Mouse (Mus musculus): Measurements from ENCODE around the gene Ssc5d. TPM values are rescaled to one million over a fixed set of nuclear protein-coding genes. Genes with fewer than 3 reads are reported as not detected.

Gene Ssc5d
- polyA plus RNA-seq, 1 experiment from 2014 or later: 2.7 TPM

- 0 out of 2 replicates have a peak, but pooled peaks have one; percentile 5 for ATAC-seq (replicated peaks; ENCODE audit: extremely low read depth, insufficient read depth, low FRiP score)
- Histone ChIP-seq H3K27me3 (ENCODE audit: control insufficient read depth, insufficient read depth, low read length) (no peaks in the 10 kb centered on the region), H3K9ac (ENCODE audit: low read length) (peak overlapping the region; percentile 63), H3K36me3 (ENCODE audit: control insufficient read depth, insufficient read depth) (peaks cover 32% of the 10 kb centered on the region), H3K4me2 (ENCODE audit: low read depth, low read length) (peak overlapping the region; percentile 80), H3K27ac (ENCODE audit: low read length) (no peak overlapping the region; the same call in 1 of the 2 replicates), H3K9me3 (replicated peaks; ENCODE audit: control insufficient read depth, low read length) (no peaks in the 10 kb centered on the region), H3K4me3 (ENCODE audit: low read length) (peak overlapping the region; percentile 47), H3K4me1 (ENCODE audit: control insufficient read depth, insufficient read depth, low read length) (peaks cover 32% of the 10 kb centered on the region)
- under 1% methylated on average over 14 of the region's 14 CpGs for WGBS
These were observed 3.1 kb upstream of the Ssc5d start for GRCm38 (mm10) chr7:4922508-4922907.

DNA sequence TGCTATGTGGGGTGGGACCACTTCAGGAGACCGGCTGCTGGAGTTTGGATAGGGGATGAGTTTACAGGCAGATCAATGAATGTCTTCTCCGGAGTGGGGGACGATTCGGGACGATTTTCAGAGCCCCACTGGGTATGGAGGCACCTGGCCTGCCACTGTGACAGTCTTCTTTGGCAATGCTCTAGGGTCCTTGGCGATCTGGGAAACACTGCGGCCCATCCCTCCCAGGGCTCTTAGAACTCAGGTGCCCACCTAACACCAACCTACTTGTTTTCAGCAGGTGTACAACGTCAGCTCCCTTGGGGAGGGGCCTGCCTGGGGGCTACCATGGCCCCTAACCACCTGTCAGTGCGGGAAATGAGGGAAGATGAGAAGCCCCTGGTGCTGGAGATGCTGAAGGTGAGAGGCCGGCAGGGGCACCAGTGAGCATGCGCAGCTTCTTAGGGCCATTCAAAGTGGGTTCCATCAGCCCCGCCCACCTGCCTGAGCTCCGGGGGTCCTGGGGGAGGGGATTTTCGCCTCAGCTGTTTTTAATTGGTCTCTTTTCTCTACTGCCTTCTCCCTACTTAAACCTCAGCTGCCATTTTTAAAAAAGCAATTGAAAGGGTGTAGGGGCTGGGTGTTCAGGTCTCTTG, 2.5 kb upstream of the Ssc5d start:
- Histone ChIP-seq H3K36me3 (ENCODE audit: control insufficient read depth, insufficient read depth) (peaks cover 27% of the 10 kb centered on the region), H3K27ac (ENCODE audit: low read length) (no peak overlapping the region; the same call in 1 of the 2 replicates), H3K4me2 (ENCODE audit: low read depth, low read length) (peak overlapping the region; percentile 80), H3K27me3 (ENCODE audit: control insufficient read depth, insufficient read depth, low read length) (no peaks in the 10 kb centered on the region), H3K9ac (ENCODE audit: low read length) (peak overlapping the region; percentile 63), H3K4me3 (ENCODE audit: low read length) (peak overlapping the region; percentile 47), H3K9me3 (replicated peaks; ENCODE audit: control insufficient read depth, low read length) (no peaks in the 10 kb centered on the region), H3K4me1 (ENCODE audit: control insufficient read depth, insufficient read depth, low read length) (peaks cover 32% of the 10 kb centered on the region)
- no peak for ATAC-seq (replicated peaks; ENCODE audit: extremely low read depth, insufficient read depth, low FRiP score)
- WGBS: 2% methylated on average over 14 of the region's 14 CpGs

GRCm38 (mm10) chr7:4923586-4924364, 1.8 kb upstream of the Ssc5d start:
- Histone ChIP-seq H3K4me1 (ENCODE audit: control insufficient read depth, insufficient read depth, low read length) (peaks cover 32% of the 10 kb centered on the region), H3K9me3 (replicated peaks; ENCODE audit: control insufficient read depth, low read length) (no peaks in the 10 kb centered on the region), H3K27me3 (ENCODE audit: control insufficient read depth, insufficient read depth, low read length) (no peaks in the 10 kb centered on the region), H3K27ac (ENCODE audit: low read length) (peak overlapping the region; percentile 74), H3K36me3 (ENCODE audit: control insufficient read depth, insufficient read depth) (peaks cover 21% of the 10 kb centered on the region), H3K4me3 (ENCODE audit: low read length) (peak overlapping the region; percentile 37), H3K4me2 (ENCODE audit: low read depth, low read length) (peak overlapping the region; percentile 80), H3K9ac (ENCODE audit: low read length) (peak overlapping the region; percentile 63)
- WGBS: 5% methylated on average over 37 of the region's 37 CpGs
- no peak; the same call in 1 of the 2 replicates for ATAC-seq (replicated peaks; ENCODE audit: extremely low read depth, insufficient read depth, low FRiP score)

GRCm38 (mm10) chr7:4924483-4924882, 1.1 kb upstream of the Ssc5d start:
- H3K4me3 ChIP-seq (ENCODE audit: low read length): no peak overlapping the region
- ATAC-seq (replicated peaks; ENCODE audit: extremely low read depth, insufficient read depth, low FRiP score): no peak
- H3K27me3 ChIP-seq (ENCODE audit: control insufficient read depth, insufficient read depth, low read length): no peaks in the 10 kb centered on the region
- peak overlapping the region; percentile 74 for H3K27ac ChIP-seq (ENCODE audit: low read length)
- peaks cover 32% of the 10 kb centered on the region for H3K4me1 ChIP-seq (ENCODE audit: control insufficient read depth, insufficient read depth, low read length)
- WGBS: 1% methylated on average over 4 of the region's 4 CpGs
- H3K9ac ChIP-seq (ENCODE audit: low read length): peak overlapping the region; percentile 63
- H3K9me3 ChIP-seq (replicated peaks; ENCODE audit: control insufficient read depth, low read length): no peaks in the 10 kb centered on the region
- peak overlapping the region; percentile 80; the same call in 1 of the 2 replicates for H3K4me2 ChIP-seq (ENCODE audit: low read depth, low read length)
- peaks cover 14% of the 10 kb centered on the region for H3K36me3 ChIP-seq (ENCODE audit: control insufficient read depth, insufficient read depth)

DNA sequence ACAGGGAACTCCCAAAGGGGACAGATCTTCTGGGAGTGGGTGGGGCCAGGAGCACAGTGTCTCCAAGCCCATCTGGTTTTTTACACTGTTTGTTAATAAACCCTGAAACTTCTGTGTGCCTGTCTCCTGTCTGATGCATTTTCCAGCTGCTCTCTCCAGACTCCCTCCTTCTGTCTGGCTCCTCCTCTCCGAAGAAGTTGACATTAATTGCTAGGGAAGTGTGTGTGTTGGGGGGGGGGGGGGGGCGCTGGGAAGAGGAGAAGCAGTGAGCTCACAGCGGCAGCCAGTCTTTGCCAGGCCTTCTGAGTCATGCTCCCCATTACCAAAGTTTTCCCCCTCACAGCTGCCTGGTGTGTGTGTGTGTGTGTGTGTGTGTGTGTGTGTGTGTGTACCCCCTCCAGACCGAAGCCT, 689 bp upstream of the Ssc5d start:
- WGBS: 10% methylated on average over 3 of the region's 4 CpGs
- H3K9me3 ChIP-seq (replicated peaks; ENCODE audit: control insufficient read depth, low read length): no peaks in the 10 kb centered on the region
- peaks cover 32% of the 10 kb centered on the region for H3K4me1 ChIP-seq (ENCODE audit: control insufficient read depth, insufficient read depth, low read length)
- ATAC-seq (replicated peaks; ENCODE audit: extremely low read depth, insufficient read depth, low FRiP score): peak; percentile 24
- no peak overlapping the region for H3K4me2 ChIP-seq (ENCODE audit: low read depth, low read length)
- H3K9ac ChIP-seq (ENCODE audit: low read length): no peak overlapping the region
- H3K27me3 ChIP-seq (ENCODE audit: control insufficient read depth, insufficient read depth, low read length): no peaks in the 10 kb centered on the region
- H3K36me3 ChIP-seq (ENCODE audit: control insufficient read depth, insufficient read depth): peaks cover 10% of the 10 kb centered on the region
- H3K27ac ChIP-seq (ENCODE audit: low read length): peak overlapping the region; percentile 74
- H3K4me3 ChIP-seq (ENCODE audit: low read length): no peak overlapping the region

DNA sequence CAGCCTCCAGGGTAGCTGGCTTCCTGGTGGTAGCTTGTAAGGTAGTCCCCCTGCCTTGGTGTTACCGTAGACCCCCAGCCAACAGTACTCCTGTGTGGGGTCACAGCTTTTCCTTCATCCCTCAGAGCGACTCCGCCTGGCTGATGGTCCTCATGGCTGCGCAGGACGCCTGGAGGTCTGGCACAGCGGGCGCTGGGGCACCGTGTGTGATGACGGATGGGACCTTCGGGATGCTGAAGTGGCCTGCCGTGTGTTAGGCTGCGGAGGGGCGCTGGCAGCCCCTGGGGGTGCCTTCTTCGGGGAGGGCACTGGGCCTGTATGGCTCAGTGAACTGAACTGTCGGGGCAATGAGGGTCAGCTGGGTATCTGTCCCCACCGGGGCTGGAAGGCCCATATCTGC, 1.3 kb downstream of the Ssc5d start:
- no peaks in the 10 kb centered on the region for H3K9me3 ChIP-seq (replicated peaks; ENCODE audit: control insufficient read depth, low read length)
- H3K4me2 ChIP-seq (ENCODE audit: low read depth, low read length): no peak overlapping the region
- H3K4me1 ChIP-seq (ENCODE audit: control insufficient read depth, insufficient read depth, low read length): peaks cover 28% of the 10 kb centered on the region
- WGBS: 81% methylated on average over 16 of the region's 16 CpGs
- no peak overlapping the region for H3K4me3 ChIP-seq (ENCODE audit: low read length)
- H3K36me3 ChIP-seq (ENCODE audit: control insufficient read depth, insufficient read depth): no peaks in the 10 kb centered on the region
- H3K9ac ChIP-seq (ENCODE audit: low read length): no peak overlapping the region
- no peak overlapping the region for H3K27ac ChIP-seq (ENCODE audit: low read length)
- ATAC-seq (replicated peaks; ENCODE audit: extremely low read depth, insufficient read depth, low FRiP score): no peak
- no peaks in the 10 kb centered on the region for H3K27me3 ChIP-seq (ENCODE audit: control insufficient read depth, insufficient read depth, low read length)

GRCm38 (mm10) chr7:4927711-4928110, 2.1 kb downstream of the Ssc5d start:
- Histone ChIP-seq H3K4me1 (ENCODE audit: control insufficient read depth, insufficient read depth, low read length) (peaks cover 23% of the 10 kb centered on the region), H3K4me2 (ENCODE audit: low read depth, low read length) (no peak overlapping the region), H3K9ac (ENCODE audit: low read length) (no peak overlapping the region), H3K27me3 (ENCODE audit: control insufficient read depth, insufficient read depth, low read length) (no peaks in the 10 kb centered on the region), H3K4me3 (ENCODE audit: low read length) (no peak overlapping the region), H3K9me3 (replicated peaks; ENCODE audit: control insufficient read depth, low read length) (no peaks in the 10 kb centered on the region), H3K36me3 (ENCODE audit: control insufficient read depth, insufficient read depth) (no peaks in the 10 kb centered on the region), H3K27ac (ENCODE audit: low read length) (no peak overlapping the region)
- WGBS: 48% methylated on average over 8 of the region's 8 CpGs
- ATAC-seq (replicated peaks; ENCODE audit: extremely low read depth, insufficient read depth, low FRiP score): no peak

DNA sequence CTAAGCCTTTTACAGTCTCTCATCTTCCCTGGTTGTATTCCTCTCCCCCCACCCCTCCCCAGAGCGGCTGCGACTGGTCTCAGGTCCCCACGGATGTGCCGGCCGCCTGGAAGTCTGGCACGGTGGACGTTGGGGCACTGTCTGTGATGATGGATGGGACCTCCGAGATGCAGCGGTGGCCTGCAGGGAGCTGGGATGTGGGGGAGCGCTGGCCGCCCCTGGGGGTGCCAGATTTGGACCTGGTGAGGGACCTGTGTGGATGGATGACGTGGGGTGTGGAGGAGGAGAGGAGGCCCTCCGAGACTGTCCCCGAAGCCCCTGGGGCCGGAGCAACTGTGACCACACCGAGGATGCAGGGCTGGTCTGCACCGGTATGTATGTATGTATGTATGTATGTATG, 2.7 kb downstream of the Ssc5d start:
- H3K4me1 ChIP-seq (ENCODE audit: control insufficient read depth, insufficient read depth, low read length): peaks cover 17% of the 10 kb centered on the region
- no peak for ATAC-seq (replicated peaks; ENCODE audit: extremely low read depth, insufficient read depth, low FRiP score)
- no peak overlapping the region for H3K27ac ChIP-seq (ENCODE audit: low read length)
- WGBS: 67% methylated on average over 17 of the region's 17 CpGs
- H3K4me3 ChIP-seq (ENCODE audit: low read length): no peak overlapping the region
- no peak overlapping the region for H3K4me2 ChIP-seq (ENCODE audit: low read depth, low read length)
- no peaks in the 10 kb centered on the region for H3K27me3 ChIP-seq (ENCODE audit: control insufficient read depth, insufficient read depth, low read length)
- no peaks in the 10 kb centered on the region for H3K9me3 ChIP-seq (replicated peaks; ENCODE audit: control insufficient read depth, low read length)
- no peaks in the 10 kb centered on the region for H3K36me3 ChIP-seq (ENCODE audit: control insufficient read depth, insufficient read depth)
- no peak overlapping the region for H3K9ac ChIP-seq (ENCODE audit: low read length)

GRCm38 (mm10) chr7:4933103-4933502, 7.5 kb downstream of the Ssc5d start:
- ATAC-seq (replicated peaks; ENCODE audit: extremely low read depth, insufficient read depth, low FRiP score): no peak
- Histone ChIP-seq H3K4me2 (ENCODE audit: low read depth, low read length) (no peak overlapping the region), H3K4me3 (ENCODE audit: low read length) (no peak overlapping the region), H3K9ac (ENCODE audit: low read length) (no peak overlapping the region), H3K9me3 (replicated peaks; ENCODE audit: control insufficient read depth, low read length) (peaks cover 4% of the 10 kb centered on the region; the same call in 1 of the 2 replicates), H3K27ac (ENCODE audit: low read length) (no peak overlapping the region), H3K4me1 (ENCODE audit: control insufficient read depth, insufficient read depth, low read length) (no peaks in the 10 kb centered on the region), H3K27me3 (ENCODE audit: control insufficient read depth, insufficient read depth, low read length) (no peaks in the 10 kb centered on the region), H3K36me3 (ENCODE audit: control insufficient read depth, insufficient read depth) (no peaks in the 10 kb centered on the region)
- 56% methylated on average over 12 of the region's 12 CpGs for WGBS
